Mouse (Mus musculus): ENCODE measurements at regions not wholly inside any gene's neighbourhood (a gene's known extent, or its start where the extent isn't known, plus 50 kb on each side); places are given as distances from the start of the nearest gene placed in this dataset.
A peak's percentile ranks its signal among the peaks of the same experiment; 100 is the strongest.

GRCm38 (mm10) chr4:12516497-12516896 is 344.7 kb upstream of the Fam92a start:
- Histone ChIP-seq H3K36me3 (ENCODE audit: control insufficient read depth, insufficient read depth, low read length) (no peaks in the 10 kb centered on the region), H3K9me3 (ENCODE audit: control insufficient read depth, low read depth, low read length) (no peaks in the 10 kb centered on the region), H3K4me2 (replicated peaks; ENCODE audit: low read depth, low read length) (no peak overlapping the region), H3K9ac (replicated peaks; ENCODE audit: low read depth, low read length) (no peak overlapping the region), H3K4me3 (ENCODE audit: low read depth, low read length) (no peak overlapping the region), H3K4me1 (ENCODE audit: control insufficient read depth, insufficient read depth, low read length) (no peaks in the 10 kb centered on the region), H3K27ac (ENCODE audit: low read length) (no peak overlapping the region), H3K27me3 (ENCODE audit: control insufficient read depth, insufficient read depth, low read length) (no peaks in the 10 kb centered on the region)
- WGBS = 74% methylated on average over 10 of the region's 10 CpGs
- ATAC-seq (ENCODE audit: insufficient number of reproducible peaks, insufficient read depth, low FRiP score, low read depth) = no peak

- Histone ChIP-seq H3K36me3 (ENCODE audit: control insufficient read depth, insufficient read depth, low read length) (no peaks in the 10 kb centered on the region), H3K4me1 (ENCODE audit: control insufficient read depth, insufficient read depth, low read length) (no peaks in the 10 kb centered on the region), H3K27me3 (ENCODE audit: control insufficient read depth, insufficient read depth, low read length) (no peaks in the 10 kb centered on the region), H3K4me2 (replicated peaks; ENCODE audit: low read depth, low read length) (no peak overlapping the region), H3K9me3 (ENCODE audit: control insufficient read depth, low read depth, low read length) (no peaks in the 10 kb centered on the region), H3K4me3 (ENCODE audit: low read depth, low read length) (no peak overlapping the region), H3K27ac (ENCODE audit: low read length) (0 out of 2 replicates have a peak overlapping the region, but pooled peaks have one; percentile 11), H3K9ac (replicated peaks; ENCODE audit: low read depth, low read length) (no peak overlapping the region)
- WGBS = 50% methylated on average over 10 of the region's 10 CpGs
- ATAC-seq (ENCODE audit: insufficient number of reproducible peaks, insufficient read depth, low FRiP score, low read depth) = peak; percentile 18; the same call in 1 of the 2 replicates
Observed at GRCm38 (mm10) chr4:12511656-12512385, 340.0 kb upstream of the Fam92a start.

- Histone ChIP-seq H3K4me1 (ENCODE audit: control insufficient read depth, insufficient read depth, low read length) (no peaks in the 10 kb centered on the region), H3K27ac (ENCODE audit: low read length) (peak overlapping the region; percentile 48; the same call in 1 of the 2 replicates), H3K36me3 (ENCODE audit: control insufficient read depth, insufficient read depth, low read length) (no peaks in the 10 kb centered on the region), H3K9ac (replicated peaks; ENCODE audit: low read depth, low read length) (no peak overlapping the region), H3K4me3 (ENCODE audit: low read depth, low read length) (no peak overlapping the region), H3K27me3 (ENCODE audit: control insufficient read depth, insufficient read depth, low read length) (no peaks in the 10 kb centered on the region), H3K4me2 (replicated peaks; ENCODE audit: low read depth, low read length) (no peak overlapping the region), H3K9me3 (ENCODE audit: control insufficient read depth, low read depth, low read length) (no peaks in the 10 kb centered on the region)
- ATAC-seq (ENCODE audit: insufficient number of reproducible peaks, insufficient read depth, low FRiP score, low read depth) = peak; percentile 42; the same call in 1 of the 2 replicates
- WGBS = 17% methylated on average over 8 of the region's 8 CpGs
Observed at GRCm38 (mm10) chr4:12506851-12507551, 335.2 kb upstream of the Fam92a start.

- H3K27ac ChIP-seq (ENCODE audit: low read length) = no peak overlapping the region
- H3K9ac ChIP-seq (replicated peaks; ENCODE audit: low read depth, low read length) = no peak overlapping the region
- no peaks in the 10 kb centered on the region for H3K36me3 ChIP-seq (ENCODE audit: control insufficient read depth, insufficient read depth, low read length)
- no peak for ATAC-seq (ENCODE audit: insufficient number of reproducible peaks, insufficient read depth, low FRiP score, low read depth)
- H3K27me3 ChIP-seq (ENCODE audit: control insufficient read depth, insufficient read depth, low read length) = no peaks in the 10 kb centered on the region
- no peak overlapping the region for H3K4me3 ChIP-seq (ENCODE audit: low read depth, low read length)
- H3K9me3 ChIP-seq (ENCODE audit: control insufficient read depth, low read depth, low read length) = no peaks in the 10 kb centered on the region
- no peak overlapping the region for H3K4me2 ChIP-seq (replicated peaks; ENCODE audit: low read depth, low read length)
- WGBS = 87% methylated on average over 8 of the region's 8 CpGs
- no peaks in the 10 kb centered on the region for H3K4me1 ChIP-seq (ENCODE audit: control insufficient read depth, insufficient read depth, low read length)
Observed at GRCm38 (mm10) chr4:12501086-12501485, 329.3 kb upstream of the Fam92a start.

GRCm38 (mm10) chr4:12498426-12498825 is 326.6 kb upstream of the Fam92a start:
- Histone ChIP-seq H3K27ac (ENCODE audit: low read length) (no peak overlapping the region), H3K9ac (replicated peaks; ENCODE audit: low read depth, low read length) (no peak overlapping the region), H3K4me3 (ENCODE audit: low read depth, low read length) (no peak overlapping the region), H3K27me3 (ENCODE audit: control insufficient read depth, insufficient read depth, low read length) (no peaks in the 10 kb centered on the region), H3K36me3 (ENCODE audit: control insufficient read depth, insufficient read depth, low read length) (no peaks in the 10 kb centered on the region), H3K4me2 (replicated peaks; ENCODE audit: low read depth, low read length) (no peak overlapping the region), H3K9me3 (ENCODE audit: control insufficient read depth, low read depth, low read length) (no peaks in the 10 kb centered on the region), H3K4me1 (ENCODE audit: control insufficient read depth, insufficient read depth, low read length) (no peaks in the 10 kb centered on the region)
- whole genome bisulfite sequencing = 38% methylated on average over 4 of the region's 4 CpGs
- ATAC-seq (ENCODE audit: insufficient number of reproducible peaks, insufficient read depth, low FRiP score, low read depth) = no peak

- H3K27ac ChIP-seq (ENCODE audit: low read length) = no peak overlapping the region
- H3K4me1 ChIP-seq (ENCODE audit: control insufficient read depth, insufficient read depth, low read length) = no peaks in the 10 kb centered on the region
- H3K9ac ChIP-seq (replicated peaks; ENCODE audit: low read depth, low read length) = no peak overlapping the region
- 64% methylated on average over 2 of the region's 2 CpGs for WGBS
- no peaks in the 10 kb centered on the region for H3K9me3 ChIP-seq (ENCODE audit: control insufficient read depth, low read depth, low read length)
- no peaks in the 10 kb centered on the region for H3K36me3 ChIP-seq (ENCODE audit: control insufficient read depth, insufficient read depth, low read length)
- no peaks in the 10 kb centered on the region for H3K27me3 ChIP-seq (ENCODE audit: control insufficient read depth, insufficient read depth, low read length)
- no peak for ATAC-seq (ENCODE audit: insufficient number of reproducible peaks, insufficient read depth, low FRiP score, low read depth)
- no peak overlapping the region for H3K4me3 ChIP-seq (ENCODE audit: low read depth, low read length)
- no peak overlapping the region for H3K4me2 ChIP-seq (replicated peaks; ENCODE audit: low read depth, low read length)
Observed at GRCm38 (mm10) chr4:12492468-12492867, 320.7 kb upstream of the Fam92a start.

- no peaks in the 10 kb centered on the region for H3K36me3 ChIP-seq (ENCODE audit: control insufficient read depth, insufficient read depth, low read length)
- WGBS = 79% methylated on average over 6 of the region's 6 CpGs
- no peaks in the 10 kb centered on the region for H3K9me3 ChIP-seq (ENCODE audit: control insufficient read depth, low read depth, low read length)
Observed at GRCm38 (mm10) chr4:12491306-12491705, 319.5 kb upstream of the Fam92a start.

GRCm38 (mm10) chr4:12490066-12490465 is 318.3 kb upstream of the Fam92a start:
- no peak overlapping the region for H3K4me3 ChIP-seq (ENCODE audit: low read depth, low read length)
- 55% methylated on average over 3 of the region's 3 CpGs for WGBS
- no peak overlapping the region for H3K4me2 ChIP-seq (replicated peaks; ENCODE audit: low read depth, low read length)
- no peaks in the 10 kb centered on the region for H3K9me3 ChIP-seq (ENCODE audit: control insufficient read depth, low read depth, low read length)
- H3K27ac ChIP-seq (ENCODE audit: low read length) = no peak overlapping the region
- no peaks in the 10 kb centered on the region for H3K4me1 ChIP-seq (ENCODE audit: control insufficient read depth, insufficient read depth, low read length)
- no peak for ATAC-seq (ENCODE audit: insufficient number of reproducible peaks, insufficient read depth, low FRiP score, low read depth)
- H3K27me3 ChIP-seq (ENCODE audit: control insufficient read depth, insufficient read depth, low read length) = no peaks in the 10 kb centered on the region
- H3K36me3 ChIP-seq (ENCODE audit: control insufficient read depth, insufficient read depth, low read length) = no peaks in the 10 kb centered on the region
- H3K9ac ChIP-seq (replicated peaks; ENCODE audit: low read depth, low read length) = no peak overlapping the region

More at GRCm38 (mm10) chr4:12491306-12491705, 319.5 kb upstream of the Fam92a start:
- Histone ChIP-seq H3K4me2 (replicated peaks; ENCODE audit: low read depth, low read length) (no peak overlapping the region), H3K4me1 (ENCODE audit: control insufficient read depth, insufficient read depth, low read length) (no peaks in the 10 kb centered on the region), H3K27me3 (ENCODE audit: control insufficient read depth, insufficient read depth, low read length) (no peaks in the 10 kb centered on the region), H3K4me3 (ENCODE audit: low read depth, low read length) (no peak overlapping the region), H3K9ac (replicated peaks; ENCODE audit: low read depth, low read length) (no peak overlapping the region), H3K27ac (ENCODE audit: low read length) (no peak overlapping the region)
- no peak for ATAC-seq (ENCODE audit: insufficient number of reproducible peaks, insufficient read depth, low FRiP score, low read depth)
